Mouse (Mus musculus) ES-CJ7 (cell line): Measurements from ENCODE around the gene 2210408I21Rik.

Experiments
- DNase-seq: peaks from one replicate; pipeline ENCODE4 v3.0.0; 2011; ENCODE audit warnings: low read depth, low spot score

Gene 2210408I21Rik

GRCm38 (mm10) chr13:77478425-77479119, 343.2 kb downstream of the 2210408I21Rik start:
- no peak for DNase-seq

GRCm38 (mm10) chr13:77489938-77490651, 354.8 kb downstream of the 2210408I21Rik start:
- DNase-seq = no peak

- DNase-seq = no peak
These were observed 378.7 kb downstream of the 2210408I21Rik start for GRCm38 (mm10) chr13:77514046-77514445.

GRCm38 (mm10) chr13:77528960-77529699, 393.8 kb downstream of the 2210408I21Rik start:
- DNase-seq = no peak

- no peak for DNase-seq
These were observed 394.4 kb downstream of the 2210408I21Rik start for GRCm38 (mm10) chr13:77529760-77530159.

- peak; percentile 64 for DNase-seq
These were observed 402.1 kb downstream of the 2210408I21Rik start for GRCm38 (mm10) chr13:77537466-77537865.

GRCm38 (mm10) chr13:77547486-77548385, 412.4 kb downstream of the 2210408I21Rik start:
- no peak for DNase-seq

- DNase-seq = peak; percentile 34
These were observed 413.0 kb downstream of the 2210408I21Rik start for GRCm38 (mm10) chr13:77548386-77548695.

- DNase-seq = no peak
These were observed 413.4 kb downstream of the 2210408I21Rik start for GRCm38 (mm10) chr13:77548750-77549149.

GRCm38 (mm10) chr13:77594011-77594410, 458.7 kb downstream of the 2210408I21Rik start:
- no peak for DNase-seq

GRCm38 (mm10) chr13:77615346-77615745, 480.0 kb downstream of the 2210408I21Rik start:
- no peak for DNase-seq
